Mouse (Mus musculus) stomach, embryonic 14.5 days (tissue): Measurements from ENCODE around the gene Meltf. TPM values are rescaled to one million over a fixed set of nuclear protein-coding genes. Genes with fewer than 3 reads are reported as not detected.
A peak's percentile ranks its signal among the peaks of the same experiment; 100 is the strongest.

Experiments
- ATAC-seq: fragments of 200-750 bp; cut with Nextera tagmentation; 2 replicates; pipeline ENCODE4 v1.8.0; 2017; ENCODE audit warnings: low read depth, moderate TSS enrichment; ENCODE audit not compliant: insufficient number of reproducible peaks, insufficient read depth, low FRiP score
- H3K27ac ChIP-seq: fragments of 300-500 bp; sonication (generic); 2 replicates; pipeline ENCODE4 v1.5.1; 2014; ENCODE audit warnings: mild to moderate bottlenecking, low read length, moderate library complexity, mixed read lengths
- H3K27me3 ChIP-seq: fragments of 300-500 bp; sonication (generic); 2 replicates; pipeline ENCODE4 v1.6.1; 2014; ENCODE audit warnings: low read length, control low read depth, mixed read lengths; ENCODE audit not compliant: control insufficient read depth, insufficient read depth
- H3K36me3 ChIP-seq: fragments of 300-500 bp; sonication (generic); 2 replicates; pipeline ENCODE4 v1.6.1; 2014; ENCODE audit warnings: mild to moderate bottlenecking, control low read depth, low read length, moderate library complexity, mixed read lengths; ENCODE audit not compliant: control insufficient read depth, insufficient read depth
- H3K4me1 ChIP-seq: fragments of 300-500 bp; sonication (generic); 2 replicates; pipeline ENCODE4 v1.6.1; 2014; ENCODE audit warnings: low read length, control low read depth, mixed read lengths; ENCODE audit not compliant: control insufficient read depth, insufficient read depth
- H3K4me2 ChIP-seq: fragments of 300-500 bp; sonication (generic); replicated peaks from 2 replicates; pipeline ENCODE4 v1.6.1; 2014; ENCODE audit warnings: low read depth, low read length, control low read depth
- H3K4me3 ChIP-seq: fragments of 300-500 bp; sonication (generic); 2 replicates; pipeline ENCODE4 v1.5.1; 2014; ENCODE audit warnings: low read depth, low read length, control low read depth
- H3K9ac ChIP-seq: fragments of 300-500 bp; sonication (generic); replicated peaks from 2 replicates; pipeline ENCODE4 v1.6.1; 2014; ENCODE audit warnings: low read depth, mild to moderate bottlenecking, control low read depth, low read length, moderate library complexity, mixed read lengths
- H3K9me3 ChIP-seq: fragments of 300-500 bp; sonication (generic); 2 replicates; pipeline ENCODE4 v1.6.1; 2016; ENCODE audit warnings: low read depth, low read length, control low read depth; ENCODE audit not compliant: control insufficient read depth
- WGBS: fragments of 180-500 bp; shearing (Covaris S2); extraction: QIAGEN DNeasy Blood & Tissue Kit; methylation state at CpG from one replicate; pipeline ENCODE4 v1.1.7; 2014; 5-methylcytosine and 5-hydroxymethylcytosine counted together
- polyA plus RNA-seq: library from polyadenylated mRNA; unstranded; fragments of >200 nt; fragmentation: Nextera tagmentation; extraction: Ambion mirVana; gene quantifications from 2 replicates; pipeline ENCODE4 v1.2.1, GENCODE M21; 2014

The Meltf gene
- polyA plus RNA-seq, 1 experiment from 2014 or later, result 0.06 TPM

GRCm38 (mm10) chr16:31882381-31882908 is 3.8 kb downstream of the Meltf start:
- Histone ChIP-seq H3K36me3 (no peaks in the 10 kb centered on the region), H3K9ac (no peak overlapping the region), H3K4me3 (no peak overlapping the region), H3K9me3 (no peaks in the 10 kb centered on the region), H3K4me2 (no peak overlapping the region), H3K27me3 (no peaks in the 10 kb centered on the region), H3K27ac (no peak overlapping the region), H3K4me1 (peaks cover 6% of the 10 kb centered on the region; the same call in 1 of the 2 replicates)
- ATAC-seq, result no peak
- 71% methylated on average over 9 of the region's 9 CpGs for WGBS

- H3K27ac ChIP-seq, result no peak overlapping the region
- no peak for ATAC-seq
- peak overlapping the region; percentile 22; the same call in 1 of the 2 replicates for H3K4me2 ChIP-seq
These were observed 4.7 kb downstream of the Meltf start for GRCm38 (mm10) chr16:31883302-31883701.

GRCm38 (mm10) chr16:31883902-31884301 is 5.3 kb downstream of the Meltf start:
- peak overlapping the region; percentile 22; the same call in 1 of the 2 replicates for H3K4me2 ChIP-seq
- 8% methylated on average over 6 of the region's 6 CpGs for WGBS
- H3K4me1 ChIP-seq, result peaks cover 6% of the 10 kb centered on the region; the same call in 1 of the 2 replicates
- H3K9me3 ChIP-seq, result no peaks in the 10 kb centered on the region
- no peaks in the 10 kb centered on the region for H3K36me3 ChIP-seq
- no peak overlapping the region for H3K4me3 ChIP-seq
- peak; percentile 54; the same call in 1 of the 2 replicates for ATAC-seq
- no peak overlapping the region for H3K27ac ChIP-seq
- H3K27me3 ChIP-seq, result no peaks in the 10 kb centered on the region
- no peak overlapping the region for H3K9ac ChIP-seq

More at GRCm38 (mm10) chr16:31883302-31883701, 4.7 kb downstream of the Meltf start:
- Histone ChIP-seq H3K4me3 (no peak overlapping the region), H3K9ac (no peak overlapping the region), H3K36me3 (no peaks in the 10 kb centered on the region), H3K27me3 (no peaks in the 10 kb centered on the region), H3K4me1 (peaks cover 6% of the 10 kb centered on the region; the same call in 1 of the 2 replicates), H3K9me3 (no peaks in the 10 kb centered on the region)
- WGBS, result 54% methylated on average over 14 of the region's 14 CpGs

- WGBS, result 84% methylated on average over 7 of the region's 7 CpGs
- Histone ChIP-seq H3K4me1 (no peaks in the 10 kb centered on the region), H3K9ac (no peak overlapping the region), H3K4me2 (no peak overlapping the region), H3K4me3 (no peak overlapping the region), H3K36me3 (no peaks in the 10 kb centered on the region), H3K27me3 (no peaks in the 10 kb centered on the region), H3K27ac (no peak overlapping the region), H3K9me3 (no peaks in the 10 kb centered on the region)
- ATAC-seq, result no peak
These were observed 12.3 kb downstream of the Meltf start for GRCm38 (mm10) chr16:31890907-31891306.

- no peak for ATAC-seq
- Histone ChIP-seq H3K9ac (no peak overlapping the region), H3K4me2 (no peak overlapping the region), H3K27me3 (no peaks in the 10 kb centered on the region), H3K4me1 (no peaks in the 10 kb centered on the region), H3K36me3 (no peaks in the 10 kb centered on the region), H3K4me3 (no peak overlapping the region), H3K9me3 (no peaks in the 10 kb centered on the region), H3K27ac (no peak overlapping the region)
- WGBS, result 74% methylated on average over 5 of the region's 5 CpGs
These were observed 15.0 kb downstream of the Meltf start for GRCm38 (mm10) chr16:31893396-31894141.

GRCm38 (mm10) chr16:31896971-31897774 is 18.6 kb downstream of the Meltf start:
- Histone ChIP-seq H3K27ac (no peak overlapping the region), H3K9ac (0 out of 2 replicates have a peak overlapping the region, but pooled peaks have one; percentile 7), H3K4me1 (no peaks in the 10 kb centered on the region), H3K4me2 (peak overlapping the region; percentile 45), H3K27me3 (no peaks in the 10 kb centered on the region), H3K4me3 (no peak overlapping the region), H3K9me3 (no peaks in the 10 kb centered on the region), H3K36me3 (no peaks in the 10 kb centered on the region)
- ATAC-seq, result peak; percentile 60; the same call in 1 of the 2 replicates
- WGBS, result 13% methylated on average over 28 of the region's 29 CpGs

- 83% methylated on average over 18 of the region's 18 CpGs for WGBS
- no peak for ATAC-seq
These were observed 20.1 kb downstream of the Meltf start for GRCm38 (mm10) chr16:31898546-31899326.

GRCm38 (mm10) chr16:31901886-31902285 is 23.3 kb downstream of the Meltf start:
- Histone ChIP-seq H3K4me3 (no peak overlapping the region), H3K4me1 (0 out of 2 replicates have a peak, but pooled peaks cover 5% of the 10 kb centered on the region), H3K36me3 (no peaks in the 10 kb centered on the region), H3K27me3 (no peaks in the 10 kb centered on the region), H3K9ac (no peak overlapping the region), H3K9me3 (no peaks in the 10 kb centered on the region), H3K27ac (no peak overlapping the region), H3K4me2 (no peak overlapping the region)
- WGBS, result 88% methylated on average over 1 of the region's 1 CpGs
- ATAC-seq, result no peak

More at GRCm38 (mm10) chr16:31898546-31899326, 20.1 kb downstream of the Meltf start:
- Histone ChIP-seq H3K9me3 (no peaks in the 10 kb centered on the region), H3K36me3 (no peaks in the 10 kb centered on the region), H3K4me1 (no peaks in the 10 kb centered on the region), H3K27ac (no peak overlapping the region), H3K9ac (no peak overlapping the region), H3K4me2 (no peak overlapping the region), H3K4me3 (no peak overlapping the region), H3K27me3 (no peaks in the 10 kb centered on the region)
